Mouse (Mus musculus) liver, adult 2 months (tissue): Measurements from ENCODE around the gene Foxp1. TPM values are rescaled to one million over a fixed set of nuclear protein-coding genes. Genes with fewer than 3 reads are reported as not detected.
A peak's percentile ranks its signal among the peaks of the same experiment; 100 is the strongest.

Experiments used
- DNase-seq: peaks from one replicate; pipeline ENCODE4 v3.0.0-alpha.2; 2011; ENCODE audit warnings: low read depth, low spot score; ENCODE audit errors: extremely low read depth
- H3K27ac ChIP-seq: fragments of 200-500 bp; replicated peaks from 2 replicates; pipeline ENCODE4 v1.5.1; 2012; ENCODE audit warnings: low read depth, mild to moderate bottlenecking, control low read depth, inconsistent platforms, low read length; ENCODE audit not compliant: insufficient read depth
- H3K27me3 ChIP-seq: fragments of 200-500 bp; 2 replicates; pipeline ENCODE4 v1.6.1; 2012; ENCODE audit warnings: mild to moderate bottlenecking, moderate library complexity, low read length, inconsistent platforms; ENCODE audit not compliant: control insufficient read depth, insufficient read depth
- H3K36me3 ChIP-seq: fragments of 200-500 bp; 2 replicates; pipeline ENCODE4 v1.6.1; 2012; ENCODE audit warnings: low read length, inconsistent platforms; ENCODE audit not compliant: control insufficient read depth, insufficient read depth
- H3K4me1 ChIP-seq: fragments of 200-500 bp; 2 replicates; pipeline ENCODE4 v1.6.1; 2011; ENCODE audit warnings: low read length; ENCODE audit not compliant: control insufficient read depth, insufficient read depth
- H3K4me3 ChIP-seq: fragments of 200-500 bp; 2 replicates; pipeline ENCODE4 v1.5.1; 2011; ENCODE audit warnings: low read depth, mild to moderate bottlenecking, control low read depth, low read length, moderate library complexity; ENCODE audit not compliant: insufficient read depth
- H3K79me2 ChIP-seq: fragments of 200-500 bp; 2 replicates; pipeline ENCODE4 v1.6.1; 2012; ENCODE audit warnings: inconsistent platforms, mild to moderate bottlenecking, low read length, moderate library complexity; ENCODE audit not compliant: control insufficient read depth, insufficient read depth
- H3K9ac ChIP-seq: fragments of 200-500 bp; 2 replicates; pipeline ENCODE4 v1.6.1; 2012; ENCODE audit warnings: low read depth, mild to moderate bottlenecking, control low read depth, inconsistent platforms, low read length
- CTCF ChIP-seq: fragments of 200-500 bp; IDR thresholded peaks from 2 replicates; pipeline ENCODE4 v1.5.1; 2011; ENCODE audit warnings: low read depth, low read length, control low read depth
- POLR2A ChIP-seq: fragments of 200-500 bp; IDR thresholded peaks from 2 replicates; pipeline ENCODE4 v1.6.1; 2011; ENCODE audit warnings: low read length, control low read depth; ENCODE audit not compliant: insufficient read depth; ENCODE audit errors: extremely low read depth
- WGBS: fragments of 180-500 bp; shearing (Covaris S2); methylation state at CpG from one replicate; pipeline ENCODE4 v1.1.7; 2018; 5-methylcytosine and 5-hydroxymethylcytosine counted together
- polyA plus RNA-seq: library from polyadenylated mRNA; depleted of rRNA; stranded (reverse); fragments of >200 nt; gene quantifications from 2 replicates; pipeline ENCODE4 v1.2.3, GENCODE M21; 2012
- total RNA-seq: library from RNA; depleted of rRNA; stranded (reverse); fragments of >200 nt; gene quantifications from 2 replicates; pipeline ENCODE4 v1.2.3, GENCODE M21; 2014

The Foxp1 gene
- total and polyA plus RNA-seq, 2 experiments: 22.7 to 24.8 TPM

GRCm38 (mm10) chr6:99285026-99285425 is 237.5 kb downstream of the Foxp1 start:
- Histone ChIP-seq H3K27me3 (no peaks in the 10 kb centered on the region), H3K36me3 (no peaks in the 10 kb centered on the region), H3K27ac (no peak overlapping the region), H3K9ac (no peak overlapping the region), H3K4me1 (peaks cover 4% of the 10 kb centered on the region; the same call in 1 of the 2 replicates), H3K79me2 (peaks cover 13% of the 10 kb centered on the region; the same call in 1 of the 2 replicates), H3K4me3 (no peak overlapping the region)
- WGBS: 62% methylated on average over 3 of the region's 3 CpGs
- DNase-seq: no peak
- no peak for TF ChIP-seq POLR2A

- WGBS: 88% methylated on average over 4 of the region's 4 CpGs
- no peak for TF ChIP-seq CTCF
- no peak for TF ChIP-seq POLR2A
- H3K79me2 ChIP-seq: peaks cover 13% of the 10 kb centered on the region; the same call in 1 of the 2 replicates
- H3K27me3 ChIP-seq: no peaks in the 10 kb centered on the region
- peaks cover 4% of the 10 kb centered on the region; the same call in 1 of the 2 replicates for H3K4me1 ChIP-seq
- no peak overlapping the region for H3K27ac ChIP-seq
- no peak overlapping the region for H3K9ac ChIP-seq
- H3K36me3 ChIP-seq: no peaks in the 10 kb centered on the region
- DNase-seq: no peak
- H3K4me3 ChIP-seq: no peak overlapping the region
Measured at GRCm38 (mm10) chr6:99284019-99284418, 238.5 kb downstream of the Foxp1 start.

- Histone ChIP-seq H3K79me2 (peaks cover 9% of the 10 kb centered on the region; the same call in 1 of the 2 replicates), H3K27me3 (no peaks in the 10 kb centered on the region), H3K4me1 (peaks cover 4% of the 10 kb centered on the region; the same call in 1 of the 2 replicates), H3K4me3 (no peak overlapping the region), H3K27ac (no peak overlapping the region), H3K36me3 (no peaks in the 10 kb centered on the region), H3K9ac (no peak overlapping the region)
- TF ChIP-seq CTCF (no peak), POLR2A (no peak)
- WGBS: 90% methylated on average over 15 of the region's 15 CpGs
- no peak for DNase-seq
Measured at GRCm38 (mm10) chr6:99282866-99283657, 239.5 kb downstream of the Foxp1 start.

GRCm38 (mm10) chr6:99281433-99281832 is 241.1 kb downstream of the Foxp1 start:
- WGBS: 90% methylated on average over 9 of the region's 9 CpGs
- no peak overlapping the region for H3K4me3 ChIP-seq
- H3K79me2 ChIP-seq: 0 out of 2 replicates have a peak, but pooled peaks cover 9% of the 10 kb centered on the region
- DNase-seq: no peak
- no peak overlapping the region for H3K27ac ChIP-seq
- H3K27me3 ChIP-seq: no peaks in the 10 kb centered on the region
- TF ChIP-seq POLR2A (no peak), CTCF (no peak)
- no peaks in the 10 kb centered on the region for H3K36me3 ChIP-seq
- peaks cover 8% of the 10 kb centered on the region for H3K4me1 ChIP-seq
- H3K9ac ChIP-seq: no peak overlapping the region

GRCm38 (mm10) chr6:99280619-99281018 is 241.9 kb downstream of the Foxp1 start:
- H3K27ac ChIP-seq: peak overlapping the region; percentile 31; the same call in 1 of the 2 replicates
- WGBS: 22% methylated on average over 5 of the region's 5 CpGs
- H3K79me2 ChIP-seq: 0 out of 2 replicates have a peak, but pooled peaks cover 7% of the 10 kb centered on the region

GRCm38 (mm10) chr6:99277251-99277650 is 245.3 kb downstream of the Foxp1 start:
- no peaks in the 10 kb centered on the region for H3K36me3 ChIP-seq
- no peak for DNase-seq
- H3K27ac ChIP-seq: no peak overlapping the region
- H3K79me2 ChIP-seq: no peaks in the 10 kb centered on the region
- 35% methylated on average over 1 of the region's 1 CpGs for WGBS
- no peak overlapping the region for H3K4me3 ChIP-seq
- TF ChIP-seq CTCF: no peak
- TF ChIP-seq POLR2A: no peak
- no peak overlapping the region for H3K9ac ChIP-seq
- no peaks in the 10 kb centered on the region for H3K27me3 ChIP-seq
- peaks cover 19% of the 10 kb centered on the region for H3K4me1 ChIP-seq

More at GRCm38 (mm10) chr6:99280619-99281018, 241.9 kb downstream of the Foxp1 start:
- Histone ChIP-seq H3K9ac (no peak overlapping the region), H3K4me3 (no peak overlapping the region), H3K27me3 (no peaks in the 10 kb centered on the region), H3K36me3 (no peaks in the 10 kb centered on the region), H3K4me1 (peaks cover 13% of the 10 kb centered on the region)
- no peak for TF ChIP-seq CTCF
- peak; percentile 70 for DNase-seq
